Mouse (Mus musculus) stomach, postnatal 0 days (tissue): ENCODE data around the gene Brms1. TPM values are rescaled to one million over a fixed set of nuclear protein-coding genes. Genes with fewer than 3 reads are reported as not detected.

Experiments used
- ATAC-seq: fragments of 200-750 bp; cut with Nextera tagmentation; 2 replicates; pipeline ENCODE4 v1.8.0; 2017; ENCODE audit not compliant: low FRiP score, low TSS enrichment
- DNase-seq: peaks from one replicate; pipeline ENCODE4 v3.0.0-alpha.2; 2016; ENCODE audit warnings: low spot score
- H3K27ac ChIP-seq: fragments of 300-500 bp; sonication (generic); replicated peaks from 2 replicates; pipeline ENCODE4 v1.5.1; 2014; ENCODE audit warnings: mild to moderate bottlenecking, control low read depth
- H3K27me3 ChIP-seq: fragments of 300-500 bp; sonication (generic); 2 replicates; pipeline ENCODE4 v1.6.1; 2014; ENCODE audit warnings: low read length; ENCODE audit not compliant: control insufficient read depth, insufficient read depth
- H3K36me3 ChIP-seq: fragments of 300-500 bp; sonication (generic); 2 replicates; pipeline ENCODE4 v1.6.1; 2014; ENCODE audit warnings: low read length, mixed read lengths; ENCODE audit not compliant: control insufficient read depth, insufficient read depth
- H3K4me1 ChIP-seq: fragments of 300-500 bp; sonication (generic); replicated peaks from 2 replicates; pipeline ENCODE4 v1.6.1; 2014; ENCODE audit warnings: antibody characterized with exemption; ENCODE audit not compliant: control insufficient read depth, insufficient read depth
- H3K4me2 ChIP-seq: fragments of 300-500 bp; sonication (generic); replicated peaks from 2 replicates; pipeline ENCODE4 v1.6.1; 2014; ENCODE audit warnings: low read depth, mild to moderate bottlenecking, control low read depth, moderate library complexity
- H3K4me3 ChIP-seq: fragments of 300-500 bp; sonication (generic); 2 replicates; pipeline ENCODE4 v1.5.1; 2014; ENCODE audit warnings: low read depth, low read length, control low read depth
- H3K9ac ChIP-seq: fragments of 300-500 bp; sonication (generic); 2 replicates; pipeline ENCODE4 v1.6.1; 2014; ENCODE audit warnings: mild to moderate bottlenecking, low read length, control low read depth, mixed read lengths
- H3K9me3 ChIP-seq: fragments of 300-500 bp; sonication (generic); 2 replicates; pipeline ENCODE4 v1.6.1; 2016; ENCODE audit warnings: low read length; ENCODE audit not compliant: control insufficient read depth
- CTCF ChIP-seq: IDR thresholded peaks from 2 replicates; pipeline ENCODE4 v1.5.1; 2016; ENCODE audit warnings: antibody characterized with exemption, low read depth, mild to moderate bottlenecking, moderate library complexity
- EP300 ChIP-seq: optimal IDR thresholded peaks from 2 replicates; pipeline ENCODE3; 2016; ENCODE audit warnings: antibody characterized with exemption
- WGBS: fragments of 180-500 bp; shearing (Covaris S2); extraction: QIAGEN DNeasy Blood & Tissue Kit; methylation state at CpG from one replicate; pipeline ENCODE4 v1.1.7; 2014; 5-methylcytosine and 5-hydroxymethylcytosine counted together
- polyA plus RNA-seq: library from polyadenylated mRNA; unstranded; fragments of >200 nt; fragmentation: Nextera tagmentation; extraction: Ambion mirVana; gene quantifications from 2 replicates; pipeline ENCODE4 v1.2.1, GENCODE M21; 2015

Brms1 gene
- polyA plus RNA-seq, 1 experiment from 2014 or later = 42.3 TPM

- peak; percentile 22; the same call in 1 of the 2 replicates for ATAC-seq
- Histone ChIP-seq H3K9me3 (no peaks in the 10 kb centered on the region), H3K9ac (no peak overlapping the region), H3K36me3 (no peaks in the 10 kb centered on the region), H3K27me3 (no peaks in the 10 kb centered on the region; the same call in 1 of the 2 replicates), H3K27ac (peak overlapping the region; percentile 81), H3K4me3 (peak overlapping the region; percentile 60), H3K4me1 (peaks cover 5% of the 10 kb centered on the region; the same call in 1 of the 2 replicates), H3K4me2 (peak overlapping the region; percentile 73)
- WGBS = 1% methylated on average over 20 of the region's 20 CpGs
- TF ChIP-seq EP300 (no peak), CTCF (no peak; the same call in 1 of the 2 replicates)
- no peak for DNase-seq
These were observed 31.4 kb downstream of the Brms1 start for GRCm38 (mm10) chr19:5072389-5073019.

GRCm38 (mm10) chr19:5073028-5073427, 31.9 kb downstream of the Brms1 start:
- H3K36me3 ChIP-seq = no peaks in the 10 kb centered on the region
- WGBS = 2% methylated on average over 15 of the region's 15 CpGs
- H3K4me1 ChIP-seq = peaks cover 3% of the 10 kb centered on the region; the same call in 1 of the 2 replicates
- peak; percentile 27; the same call in 1 of the 2 replicates for ATAC-seq
- peak overlapping the region; percentile 60 for H3K4me3 ChIP-seq
- no peaks in the 10 kb centered on the region for H3K9me3 ChIP-seq
- H3K27me3 ChIP-seq = no peaks in the 10 kb centered on the region; the same call in 1 of the 2 replicates
- TF ChIP-seq CTCF (peak; percentile 78), EP300 (no peak)
- H3K4me2 ChIP-seq = peak overlapping the region; percentile 73
- no peak overlapping the region for H3K9ac ChIP-seq
- peak; percentile 74 for DNase-seq
- no peak overlapping the region for H3K27ac ChIP-seq

- DNase-seq = no peak
- H3K27ac ChIP-seq = no peak overlapping the region
- H3K4me1 ChIP-seq = peaks cover 3% of the 10 kb centered on the region; the same call in 1 of the 2 replicates
- no peak for ATAC-seq
- H3K27me3 ChIP-seq = no peaks in the 10 kb centered on the region; the same call in 1 of the 2 replicates
- H3K4me3 ChIP-seq = no peak overlapping the region
- no peak overlapping the region for H3K9ac ChIP-seq
- WGBS = 22% methylated on average over 5 of the region's 5 CpGs
- H3K36me3 ChIP-seq = no peaks in the 10 kb centered on the region
- H3K9me3 ChIP-seq = no peaks in the 10 kb centered on the region
- TF ChIP-seq CTCF = no peak
- TF ChIP-seq EP300 = no peak
- H3K4me2 ChIP-seq = no peak overlapping the region
These were observed 32.4 kb downstream of the Brms1 start for GRCm38 (mm10) chr19:5073518-5073917.

- Histone ChIP-seq H3K4me2 (no peak overlapping the region), H3K9ac (no peak overlapping the region), H3K27ac (no peak overlapping the region), H3K36me3 (no peaks in the 10 kb centered on the region), H3K4me3 (no peak overlapping the region), H3K9me3 (no peaks in the 10 kb centered on the region), H3K4me1 (no peaks in the 10 kb centered on the region), H3K27me3 (peaks cover 7% of the 10 kb centered on the region)
- WGBS = 90% methylated on average over 1 of the region's 1 CpGs
- ATAC-seq (no peak), DNase-seq (no peak)
- TF ChIP-seq EP300 (no peak), CTCF (peak; percentile 46)
These were observed 38.1 kb downstream of the Brms1 start for GRCm38 (mm10) chr19:5079279-5079678.

- H3K4me1 ChIP-seq = 0 out of 2 replicates have a peak, but pooled peaks cover 2% of the 10 kb centered on the region
- H3K4me2 ChIP-seq = no peak overlapping the region
- TF ChIP-seq EP300 (no peak), CTCF (no peak)
- 67% methylated on average over 17 of the region's 18 CpGs for WGBS
- no peak overlapping the region for H3K4me3 ChIP-seq
- no peak for DNase-seq
- H3K36me3 ChIP-seq = no peaks in the 10 kb centered on the region
- no peaks in the 10 kb centered on the region for H3K9me3 ChIP-seq
- peaks cover 7% of the 10 kb centered on the region for H3K27me3 ChIP-seq
- no peak overlapping the region for H3K9ac ChIP-seq
- H3K27ac ChIP-seq = no peak overlapping the region
- ATAC-seq = no peak
These were observed 40.9 kb downstream of the Brms1 start for GRCm38 (mm10) chr19:5082005-5082404.

GRCm38 (mm10) chr19:5082596-5082995, 41.4 kb downstream of the Brms1 start:
- WGBS = 58% methylated on average over 24 of the region's 24 CpGs
- H3K4me1 ChIP-seq = peaks cover 2% of the 10 kb centered on the region; the same call in 1 of the 2 replicates
- H3K27ac ChIP-seq = no peak overlapping the region
- no peak for DNase-seq
- no peak overlapping the region for H3K9ac ChIP-seq
- H3K4me3 ChIP-seq = no peak overlapping the region
- TF ChIP-seq CTCF = no peak
- no peak for TF ChIP-seq EP300
- no peak for ATAC-seq
- no peaks in the 10 kb centered on the region for H3K36me3 ChIP-seq
- H3K4me2 ChIP-seq = no peak overlapping the region
- H3K9me3 ChIP-seq = no peaks in the 10 kb centered on the region
- H3K27me3 ChIP-seq = peaks cover 7% of the 10 kb centered on the region
